Mouse (Mus musculus): Measurements from ENCODE around the gene Aldh8a1.

The Aldh8a1 gene

DNA sequence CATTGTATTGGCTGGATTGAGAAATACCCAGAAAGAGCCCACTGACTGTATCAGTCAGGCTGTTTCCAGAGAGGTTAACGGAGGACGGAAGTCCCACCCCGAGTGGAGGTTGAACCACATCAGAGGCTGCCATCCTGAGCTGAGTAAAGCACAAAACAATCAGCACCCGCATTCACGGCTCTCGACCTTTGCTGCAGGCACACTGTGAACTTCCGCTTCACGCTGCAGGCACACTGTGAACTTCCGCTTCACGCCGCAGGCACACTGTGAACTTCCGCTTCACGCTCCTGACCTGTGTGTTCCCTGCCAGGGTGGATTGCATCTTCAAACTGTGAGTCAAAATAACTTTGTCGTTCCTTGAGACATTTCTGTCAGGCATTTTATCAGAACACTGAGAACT, 42.1 kb downstream of the Aldh8a1 start:
- no peak for DNase-seq (ENCODE audit: low spot score in 2 of 2)

DNA sequence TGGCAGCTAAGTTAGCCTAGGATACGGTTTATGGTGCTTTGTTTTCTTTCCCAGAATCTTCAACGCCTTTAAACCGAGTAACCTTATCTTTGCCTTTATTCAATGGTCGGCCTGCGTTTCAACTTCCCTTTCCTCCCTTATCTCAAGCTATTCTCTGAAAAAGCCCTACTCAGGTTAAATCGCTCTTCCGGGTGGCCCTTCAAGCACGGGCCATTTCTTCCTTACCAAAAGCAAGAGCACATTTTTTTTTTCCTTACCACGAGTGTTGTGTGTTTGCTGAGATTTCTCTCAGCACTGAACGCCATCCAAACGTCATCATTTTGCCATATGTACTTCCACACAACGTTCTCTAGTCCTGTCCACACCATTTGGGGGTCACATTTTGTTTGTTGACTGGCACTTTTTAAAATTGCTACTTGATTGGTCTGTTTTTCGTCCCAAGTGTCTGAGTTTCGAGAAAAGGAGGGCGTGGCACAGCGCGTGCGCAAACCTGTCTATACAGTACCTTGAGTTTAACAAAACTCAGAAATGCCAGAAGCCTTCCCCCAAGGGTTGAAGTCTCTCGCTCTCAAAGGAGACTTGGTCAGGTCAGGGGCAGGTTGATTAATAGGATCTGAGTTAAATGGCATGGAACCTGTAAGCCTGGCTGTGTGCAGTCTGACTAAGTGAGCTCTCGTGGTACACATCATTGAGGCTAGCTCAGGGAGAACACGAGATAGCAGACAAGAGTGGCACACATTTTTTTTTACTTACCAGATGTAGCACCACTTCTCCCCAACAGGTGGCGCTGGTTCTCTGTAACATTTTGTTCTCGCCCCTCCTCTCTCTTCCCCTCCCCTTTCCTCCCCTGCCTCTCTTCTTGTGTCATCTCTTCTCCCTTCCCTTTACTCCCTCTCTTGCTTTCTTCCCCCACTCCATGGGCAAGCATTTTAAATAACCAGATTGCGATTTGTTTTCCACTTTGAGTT, 43.6 kb downstream of the Aldh8a1 start:
- peak in 1 of 2 experiments; percentile 38 for DNase-seq (ENCODE audit: low spot score in 2 of 2)

DNA sequence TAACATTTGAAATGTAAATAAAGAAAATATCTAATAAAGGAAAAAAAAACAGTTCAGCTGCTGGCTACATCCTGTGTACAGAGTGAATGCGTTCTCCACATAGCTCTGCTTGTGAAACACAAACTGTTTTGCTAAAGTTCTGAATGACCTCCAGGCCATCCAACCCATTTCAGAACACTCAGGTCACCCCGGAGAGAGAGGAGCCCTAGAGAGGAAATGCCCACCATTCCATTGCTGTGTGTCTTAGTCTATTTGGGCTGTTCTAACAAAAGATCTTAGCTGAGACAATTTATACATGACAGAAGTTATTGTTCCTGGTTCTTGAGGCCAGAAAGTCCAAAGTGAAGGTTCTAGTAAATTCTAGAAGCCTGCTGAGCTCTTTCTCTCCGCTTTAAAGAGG, 49.4 kb downstream of the Aldh8a1 start:
- DNase-seq (ENCODE audit: low spot score in 2 of 2): no peak

DNA sequence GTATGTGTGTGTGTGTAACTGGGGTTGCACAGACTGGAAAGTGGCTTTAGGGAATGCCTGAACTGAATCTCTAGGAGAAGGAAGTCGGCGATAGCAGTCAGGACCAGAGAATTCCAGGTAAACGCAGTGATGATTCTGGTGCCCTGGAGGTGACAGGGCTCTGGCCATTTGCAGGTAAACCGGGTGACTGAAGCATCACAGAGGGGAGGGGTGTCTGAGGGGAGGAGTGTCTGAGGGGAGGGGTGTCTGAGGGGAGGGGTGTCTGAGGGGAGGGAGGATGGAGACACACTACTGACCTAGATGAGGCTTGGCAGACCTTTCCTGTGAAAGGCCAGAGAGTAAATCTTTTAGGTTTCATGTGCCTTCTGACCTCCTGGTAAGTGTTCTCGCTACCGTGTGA, 50.9 kb downstream of the Aldh8a1 start:
- DNase-seq (ENCODE audit: low spot score in 2 of 2): no peak

DNA sequence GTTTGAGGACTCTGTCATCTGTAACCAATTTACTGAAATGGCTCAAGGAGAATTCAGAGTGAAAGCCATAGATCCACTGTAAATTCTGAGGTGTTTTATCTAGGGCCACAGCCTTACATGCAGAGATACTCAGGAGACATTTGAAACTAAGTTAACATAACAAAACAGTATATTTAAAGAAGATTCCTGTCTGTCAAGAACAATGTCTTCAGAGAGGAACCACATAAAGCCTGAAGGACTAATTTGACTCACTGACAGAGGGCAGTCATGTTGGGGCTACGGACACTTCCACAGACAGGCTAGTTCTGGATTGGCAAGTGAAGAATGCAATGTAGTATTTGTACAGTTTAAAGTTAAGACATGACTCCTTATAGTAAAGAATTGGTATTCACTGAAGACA, 62.2 kb downstream of the Aldh8a1 start:
- no peak for DNase-seq (ENCODE audit: low spot score in 2 of 2)

DNA sequence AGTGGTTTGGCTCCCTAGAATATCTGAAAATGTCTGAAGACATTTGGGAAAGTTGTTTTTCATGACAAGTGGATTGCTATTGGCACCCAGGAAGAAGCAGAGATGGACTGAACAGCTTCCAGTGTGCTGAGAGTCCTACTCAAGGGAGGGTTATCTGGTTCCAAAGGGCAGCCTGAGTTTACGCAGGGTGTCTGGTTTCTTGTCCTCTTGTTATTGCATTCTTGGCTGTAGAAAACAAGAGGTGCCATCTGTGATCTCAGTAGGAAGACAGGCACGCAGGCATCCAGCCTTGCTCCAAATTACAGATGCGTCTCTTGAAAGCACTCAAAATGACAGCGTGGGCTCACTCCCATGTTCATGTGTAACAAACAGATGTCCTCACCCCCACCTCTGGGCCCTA, 63.9 kb downstream of the Aldh8a1 start:
- no peak for DNase-seq (ENCODE audit: low spot score in 2 of 2)

DNA sequence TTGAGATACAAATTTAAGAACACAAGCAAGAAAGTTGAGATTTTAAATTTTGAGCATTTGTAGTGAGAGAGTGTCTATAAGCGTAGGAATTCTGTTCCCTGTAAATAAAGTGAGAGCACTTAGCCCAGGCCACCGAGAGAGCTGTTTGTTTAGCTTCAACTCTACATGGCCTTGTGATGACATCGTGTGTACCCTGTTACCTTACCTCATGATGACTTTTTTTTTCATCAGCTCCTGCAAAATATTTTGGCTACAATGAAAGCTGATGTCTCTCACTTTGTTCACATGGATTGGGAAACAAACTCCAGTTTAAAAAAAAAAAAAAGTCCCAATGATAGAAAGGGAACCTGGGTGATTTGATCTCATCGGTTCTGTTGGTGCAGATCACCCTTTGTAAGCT, 64.6 kb downstream of the Aldh8a1 start:
- no peak for DNase-seq (ENCODE audit: low spot score in 2 of 2)

DNA sequence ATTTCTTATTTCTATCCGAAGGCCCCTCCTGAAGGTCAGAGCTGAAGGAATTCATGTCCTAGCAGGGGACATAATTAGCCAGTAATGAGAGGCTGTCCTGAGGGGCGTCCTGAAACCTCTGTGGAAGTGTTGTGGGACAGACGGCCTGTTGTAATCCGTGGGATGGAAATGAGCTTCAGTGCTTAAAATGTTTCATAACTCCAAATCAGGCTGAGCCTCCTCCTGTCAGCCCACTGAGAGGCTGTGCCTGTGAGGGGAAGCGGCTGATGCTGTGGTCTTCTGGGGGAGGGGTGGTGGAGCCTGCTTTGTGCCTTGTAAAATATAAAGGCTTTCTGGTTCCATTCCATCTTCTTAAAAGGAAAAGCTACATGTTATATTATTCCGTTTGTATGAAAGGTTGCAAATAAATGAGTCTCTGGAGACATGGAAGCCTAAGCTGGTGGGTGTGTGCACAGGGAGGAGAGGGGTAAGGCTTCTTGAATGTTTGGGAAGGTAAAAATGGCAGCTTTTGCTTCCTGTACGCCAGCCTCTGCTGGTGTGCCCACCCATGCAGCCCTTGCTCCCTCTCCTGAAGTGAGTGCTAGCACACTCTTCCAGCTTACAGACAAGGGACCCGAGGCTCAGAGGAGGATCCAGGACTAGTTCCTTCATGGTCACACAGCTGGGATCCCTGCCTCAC, 66.7 kb downstream of the Aldh8a1 start:
- peak; percentile 68 to 80 for DNase-seq (ENCODE audit: low spot score in 2 of 2)

DNA sequence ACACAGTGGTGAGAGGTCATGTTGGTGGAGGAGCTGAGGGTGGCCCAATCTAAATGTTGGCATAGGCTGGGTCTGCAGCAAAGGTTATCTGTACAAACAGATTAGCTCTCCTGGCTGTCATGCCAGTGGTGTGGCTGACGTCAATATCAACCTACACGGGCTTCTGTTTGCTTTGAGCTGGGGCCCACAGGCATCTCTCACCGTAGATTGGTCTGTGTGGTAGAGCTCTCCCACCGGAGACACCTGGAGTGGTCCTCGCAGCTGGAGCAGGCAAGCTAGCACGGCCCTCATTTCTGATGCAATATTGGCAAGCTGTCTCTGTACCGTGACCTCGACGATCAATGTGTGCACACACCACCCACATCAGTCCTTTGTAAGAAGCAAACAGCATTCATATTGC, 67.3 kb downstream of the Aldh8a1 start:
- DNase-seq (ENCODE audit: low spot score in 2 of 2): no peak
